Comparison of ENCODE assay signal across 25 mouse cellular contexts in genomic region chr3:116095312-116095711, GRCm38 (mm10). TPM values are rescaled to one million over a fixed set of nuclear protein-coding genes. Genes with fewer than 3 reads are reported as not detected.
A peak's percentile ranks its signal among the peaks of the same experiment; 100 is the strongest.
DNase-seq lines count a peak whose midpoint lies in the region; ATAC-seq and TF ChIP-seq lines count a peak whose summit lies in the region.
"Had no signal": no experiment of that assay in that cellular context is flagged by ENCODE, and none has a peak within 500 bp of the region (broad histone marks: within the 10 kb centered on the region; RNA-seq: fewer than 3 reads in every experiment).

No protein-coding gene starts in this region.

- 0 out of 2 replicates have a peak, but pooled peaks cover 3% of the 10 kb centered on the region for H3K4me1 ChIP-seq in kidney, embryonic 16.5 days (ENCODE audit: insufficient read depth, low read length)
- H3K4me1 ChIP-seq in kidney, embryonic 15.5 days, result no peaks in the 10 kb centered on the region
- H3K4me1 ChIP-seq: embryonic facial prominence, embryonic 10.5 days; embryonic facial prominence, embryonic 12.5 days; forebrain, embryonic 13.5 days had no signal

- no peaks in the 10 kb centered on the region for H3K27me3 ChIP-seq in kidney, embryonic 16.5 days (ENCODE audit: insufficient read depth, low read length)
- H3K27me3 ChIP-seq in kidney, embryonic 15.5 days, result no peaks in the 10 kb centered on the region
- H3K27me3 ChIP-seq: CH12.LX; embryonic facial prominence, embryonic 12.5 days; forebrain, embryonic 13.5 days; Patski had no signal

- 72% methylated on average over 4 of the region's 4 CpGs for WGBS in kidney, embryonic 16.5 days
- WGBS in kidney, embryonic 15.5 days, result 75% methylated on average over 4 of the region's 4 CpGs

- H3K9me3 ChIP-seq in kidney, embryonic 16.5 days (ENCODE audit: low read length), result peaks cover 4% of the 10 kb centered on the region; the same call in 1 of the 2 replicates
- 0 out of 2 replicates have a peak, but pooled peaks cover 5% of the 10 kb centered on the region for H3K9me3 ChIP-seq in kidney, embryonic 15.5 days (replicated peaks)
- H3K9me3 ChIP-seq: embryonic facial prominence, embryonic 12.5 days had no signal

- H3K4me3 ChIP-seq in gastrocnemius, adult 2 months, result no peak overlapping the region
- no peak overlapping the region for H3K4me3 ChIP-seq in kidney, embryonic 16.5 days (ENCODE audit: low read length)
- H3K4me3 ChIP-seq in kidney, embryonic 15.5 days (replicated peaks), result no peak overlapping the region
- H3K4me3 ChIP-seq: embryonic facial prominence, embryonic 10.5 days; embryonic facial prominence, embryonic 12.5 days; forebrain, embryonic 13.5 days had no signal

- H3K9ac ChIP-seq in kidney, embryonic 16.5 days (replicated peaks; ENCODE audit: low read length), result no peak overlapping the region
- no peak overlapping the region for H3K9ac ChIP-seq in kidney, embryonic 15.5 days
- H3K9ac ChIP-seq: embryonic facial prominence, embryonic 12.5 days; forebrain, embryonic 13.5 days had no signal

- no peaks in the 10 kb centered on the region for H3K36me3 ChIP-seq in kidney, embryonic 16.5 days (ENCODE audit: insufficient read depth, low read length)
- no peaks in the 10 kb centered on the region for H3K36me3 ChIP-seq in kidney, embryonic 15.5 days
- H3K36me3 ChIP-seq: embryonic facial prominence, embryonic 10.5 days; embryonic facial prominence, embryonic 12.5 days; G1E had no signal

- ATAC-seq in kidney, embryonic 16.5 days (ENCODE audit: low FRiP score, low TSS enrichment), result no peak
- no peak for ATAC-seq in kidney, embryonic 15.5 days (replicated peaks; ENCODE audit: low FRiP score)
- ATAC-seq: activated CD4-positive, CD25-positive, alpha-beta regulatory T cell, adult 4 months; CD4-positive, CD25-positive, alpha-beta regulatory T cell, adult 4 months; forebrain, embryonic 13.5 days; Patski had no signal

- no peak for TF ChIP-seq CTCF in gastrocnemius, adult 2 months (IDR thresholded peaks at IDR 0.05)

- no peak overlapping the region for H3K4me2 ChIP-seq in kidney, embryonic 16.5 days (replicated peaks; ENCODE audit: low read depth, low read length)
- H3K4me2 ChIP-seq in kidney, embryonic 15.5 days, result no peak overlapping the region
- H3K4me2 ChIP-seq: embryonic facial prominence, embryonic 12.5 days; forebrain, embryonic 13.5 days had no signal

- intact Hi-C loops in gastrocnemius, adult 2 months (cut with DNase I), result no loop called here

- DNase-seq in gastrocnemius, adult 2 months, result no peak
- no peak for DNase-seq in gastrocnemius, adult 8-10 months (ENCODE audit: low spot score in 2 of 2)
- DNase-seq in kidney, adult 11 months, result peak; percentile 10
- peak; percentile 48 for DNase-seq in kidney, adult 9 months
- no peak for DNase-seq in kidney, adult 18-20 months
- peak; percentile 9 to 39 for DNase-seq in kidney, postnatal 25 days
- DNase-seq: adrenal gland, adult 8-10 months; adrenal gland, postnatal 14 days; adrenal gland, postnatal 36 days; B cell, adult 2 months; cerebellum, adult 11-12 months; cerebellum, adult 2 months; cerebellum, adult 9-10 months; cerebellum, postnatal 10 days; cerebellum, postnatal 25 days had no signal

- H3K27ac ChIP-seq in gastrocnemius, adult 2 months, result peak overlapping the region; percentile 32; the same call in 1 of the 2 replicates
- H3K27ac ChIP-seq in kidney, embryonic 16.5 days (ENCODE audit: low read length), result no peak overlapping the region
- H3K27ac ChIP-seq in kidney, embryonic 15.5 days, result no peak overlapping the region
- H3K27ac ChIP-seq: embryonic facial prominence, embryonic 10.5 days; embryonic facial prominence, embryonic 12.5 days; forebrain, embryonic 13.5 days had no signal

RNA-seq across cellular contexts. Expression of gene Vcam1, which starts 34.2 kb away (rescaled TPM):
- 1 to 10 TPM; 2.2 to 2.8 TPM for total RNA-seq in gastrocnemius, adult 2 months (2021)
- total RNA-seq in gastrocnemius, adult 8-10 months (2022), result 1 to 10 TPM; 1.4 to 2.3 (median 2.0) TPM
- 49.2 and 54.2 TPM in 2 replicates for polyA plus RNA-seq in kidney, embryonic 16.5 days (2015; fragmentation: Nextera tagmentation; extraction: Ambion mirVana)
- polyA plus RNA-seq in kidney, embryonic 15.5 days (2015; fragmentation: Nextera tagmentation; extraction: Ambion mirVana), result 41.7 and 42.2 TPM in 2 replicates
- polyA plus RNA-seq: G1E had no signal

Comparison
In these comparisons a context has a peak if more than half of its experiments do, and no peak if none do; other contexts are left out.
1. DNase-seq: peak in kidney, adult 11 months (single experiment), kidney, adult 9 months (single experiment) and kidney, postnatal 25 days (2 of 2); none in gastrocnemius, adult 2 months (single experiment), gastrocnemius, adult 8-10 months (0 of 2) and kidney, adult 18-20 months (single experiment).